Mouse (Mus musculus) layer of hippocampus, adult 6 months (tissue): ENCODE results near the gene Phyh. TPM values are rescaled to one million over a fixed set of nuclear protein-coding genes. Genes with fewer than 3 reads are reported as not detected.

Source experiments
- long read RNA-seq, 2 experiments: library from polyadenylated mRNA; unstranded; transcript quantifications; one replicate each; pipeline ENCODE4 v2.0.0; 2019 to 2020
- polyA plus RNA-seq: library from polyadenylated mRNA; unstranded; fragments of <200 nt; fragmentation: Nextera tagmentation; gene quantifications from 2 replicates; pipeline ENCODE4 v1.2.3, GENCODE M21; 2021

The Phyh gene
- 180 and 197 TPM in 2 replicates for polyA plus RNA-seq
- long read RNA-seq, experiment 1, transcript Phyh-201 (9 exons, 1,438 nt), result major isoform, 236 of 257 reads
- long read RNA-seq, experiment 1, partial matches to known transcripts, result 9 of 257 reads
- long read RNA-seq, experiment 1, other reads (novel, unspliced or antisense), result 7 of 257 reads
- long read RNA-seq, experiment 2, transcript Phyh-201 (9 exons, 1,438 nt), result major isoform, 526 of 543 reads
- long read RNA-seq, experiment 2, partial matches to known transcripts, result 2 of 543 reads
- long read RNA-seq, experiment 2, other reads (novel, unspliced or antisense), result 12 of 543 reads

DNA sequence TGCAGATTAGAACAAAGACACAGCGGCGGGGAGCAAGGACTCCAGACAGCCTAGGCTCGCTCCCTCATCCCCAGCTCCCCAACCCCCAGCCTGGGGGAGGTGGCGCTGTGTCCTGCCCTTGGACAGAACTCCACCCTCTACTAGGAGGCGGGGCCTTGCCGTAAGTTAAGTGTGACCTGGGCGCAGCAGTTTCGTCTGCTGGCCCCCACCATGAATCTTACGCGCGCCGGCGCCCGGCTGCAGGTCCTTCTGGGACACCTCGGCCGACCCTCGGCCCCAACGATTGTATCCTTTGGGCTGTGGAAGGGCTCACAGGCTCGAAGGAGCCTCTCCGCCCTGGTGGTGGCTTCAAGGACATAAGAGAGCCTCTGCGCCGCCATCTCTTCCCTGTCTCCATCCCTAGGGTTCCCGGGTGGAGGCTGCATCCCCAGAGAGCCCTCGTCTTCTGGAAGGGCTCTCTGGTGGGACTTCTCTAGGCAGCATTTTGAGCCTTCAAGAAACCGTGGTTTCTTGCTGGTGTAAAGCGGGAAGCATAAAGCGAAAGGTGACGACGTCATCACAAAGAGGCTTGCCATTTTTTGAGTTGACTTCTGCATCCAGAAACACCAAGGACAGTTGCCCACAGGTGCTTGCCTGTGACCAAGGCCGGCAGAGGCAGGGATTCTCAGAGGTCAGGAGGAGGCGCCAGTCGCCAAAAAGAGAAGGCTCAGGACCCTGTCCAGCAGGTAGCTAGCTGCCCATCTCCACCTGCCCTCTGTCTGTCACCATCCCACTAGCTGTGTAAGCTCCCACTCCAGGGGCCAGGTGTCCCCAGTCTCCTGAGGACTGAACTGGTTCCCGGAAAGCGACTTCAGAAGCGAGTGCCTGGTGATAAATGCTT is at the start of gene Phyh:
Phyh (plus strand) TSS at position 160 of the 880 bp plus-strand sequence.

DNA sequence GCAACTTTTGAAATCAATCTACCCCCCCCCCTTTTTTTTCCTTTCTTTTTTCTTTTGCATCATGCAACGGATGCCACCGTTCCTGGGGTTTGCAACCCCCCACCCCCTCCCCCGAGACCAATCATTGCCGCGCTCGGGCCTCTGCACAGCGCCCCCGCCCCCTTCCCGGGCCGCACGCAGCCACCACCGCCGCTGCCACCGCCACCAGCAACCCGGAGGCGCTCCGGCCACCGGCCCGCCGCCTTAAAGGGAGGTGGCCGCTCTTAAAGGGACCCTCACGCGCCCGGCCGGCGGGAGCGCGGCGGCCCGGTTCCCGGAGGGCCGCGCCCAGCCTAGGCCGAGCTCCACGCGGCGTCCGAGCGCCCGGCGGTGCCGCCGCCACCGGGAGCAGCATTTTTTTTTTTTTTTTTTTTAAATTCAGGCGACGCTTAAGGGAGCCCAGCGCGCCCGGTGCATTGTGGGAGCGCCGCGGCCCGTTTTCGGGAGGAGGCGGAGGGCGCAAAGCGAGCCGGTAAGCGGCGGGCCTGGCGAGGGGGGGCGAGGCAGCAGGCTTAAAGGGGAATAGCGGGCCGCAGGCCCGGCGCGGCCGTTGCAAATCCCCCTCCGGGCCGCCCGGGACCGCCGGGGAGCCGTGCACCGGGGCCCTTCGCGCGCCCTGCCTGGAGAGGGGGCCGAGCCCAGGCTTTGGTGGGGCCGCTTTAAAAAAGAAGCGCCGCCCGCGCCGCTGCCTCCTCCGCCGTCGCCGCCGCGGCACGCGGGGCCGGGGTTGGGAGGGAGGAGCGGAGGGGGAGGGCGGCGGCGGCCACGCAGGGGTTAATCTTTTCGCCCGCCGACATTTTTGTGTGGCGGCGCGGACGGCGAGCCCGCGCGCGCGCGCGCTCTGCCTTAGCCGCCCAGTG is 37.2 kb upstream of the Phyh start, which contains the start of gene Sephs1:
Sephs1 (plus strand) TSS at position 215 of the 899 bp plus-strand sequence.

GRCm38 (mm10) chr2:4975807-4976206 is 57.0 kb downstream of the Phyh start, which contains the start of gene Ucma:
Gene Ucma, plus strand, starts transcription at chr2:4976122.

Other genes starting within 250 kb of the Phyh start
- gene Bend7, start 201.2 kb upstream of the Phyh start, polyA plus RNA-seq, result 0.48 and 0.55 TPM in 2 replicates
- gene Sephs1, start 37.5 kb upstream of the Phyh start, polyA plus RNA-seq, result 5.9 and 7.6 TPM in 2 replicates
- gene Ucma, start 57.1 kb downstream of the Phyh start, polyA plus RNA-seq, result 7.6 and 13.0 TPM in 2 replicates
- 0.28 and 0.54 TPM in 2 replicates for gene Mcm10, start 93.8 kb downstream of the Phyh start, polyA plus RNA-seq
- gene Optn, start 145.0 kb downstream of the Phyh start, polyA plus RNA-seq, result 8.8 and 10.7 TPM in 2 replicates
- gene Ccdc3, start 218.8 kb downstream of the Phyh start, polyA plus RNA-seq, result 6.2 and 10.9 TPM in 2 replicates